Mouse (Mus musculus) liver, postnatal 0 days (tissue): ENCODE measurements at regions not wholly inside any gene's neighbourhood (a gene's known extent, or its start where the extent isn't known, plus 50 kb on each side); places are given as distances from the start of the nearest gene placed in this dataset.

Source experiments
- ATAC-seq: fragments of 200-750 bp; cut with Nextera tagmentation; 2 replicates; pipeline ENCODE4 v1.8.0; 2017; ENCODE audit warnings: mild to moderate bottlenecking, moderate library complexity
- DNase-seq: peaks from one replicate; pipeline ENCODE4 v3.0.0-alpha.2; 2016
- H3K27ac ChIP-seq: fragments of 300-500 bp; sonication (generic); 2 replicates; pipeline ENCODE4 v1.5.1; 2014; ENCODE audit warnings: antibody characterized with exemption, moderate library complexity, mild to moderate bottlenecking, low read depth
- H3K27me3 ChIP-seq: fragments of 300-500 bp; sonication (generic); 2 replicates; pipeline ENCODE4 v1.6.1; 2014; ENCODE audit warnings: low read length, control low read depth, mixed read lengths; ENCODE audit not compliant: insufficient read depth
- H3K36me3 ChIP-seq: fragments of 300-500 bp; sonication (generic); replicated peaks from 2 replicates; pipeline ENCODE4 v1.6.1; 2014; ENCODE audit warnings: mild to moderate bottlenecking, control low read depth, low read length, moderate library complexity, mixed read lengths; ENCODE audit not compliant: insufficient read depth
- H3K4me1 ChIP-seq: fragments of 300-500 bp; sonication (generic); 2 replicates; pipeline ENCODE4 v1.6.1; 2014; ENCODE audit warnings: antibody characterized with exemption, mild to moderate bottlenecking, control low read depth; ENCODE audit not compliant: insufficient read depth
- H3K4me2 ChIP-seq: fragments of 300-500 bp; sonication (generic); 2 replicates; pipeline ENCODE4 v1.6.1; 2014; ENCODE audit warnings: low read depth, mild to moderate bottlenecking, low read length, moderate library complexity, mixed read lengths
- H3K4me3 ChIP-seq: fragments of 300-500 bp; sonication (generic); 2 replicates; pipeline ENCODE4 v1.5.1; 2014; ENCODE audit warnings: low read depth, low read length
- H3K9ac ChIP-seq: fragments of 300-500 bp; sonication (generic); replicated peaks from 2 replicates; pipeline ENCODE4 v1.6.1; 2014; ENCODE audit warnings: mild to moderate bottlenecking, moderate library complexity
- H3K9me3 ChIP-seq: fragments of 300-500 bp; sonication (generic); 2 replicates; pipeline ENCODE4 v1.6.1; 2016; ENCODE audit warnings: mild to moderate bottlenecking, control low read depth, low read length, mixed read lengths
- CTCF ChIP-seq: sonication (generic); IDR thresholded peaks from 2 replicates; pipeline ENCODE4 v1.5.1; 2016; ENCODE audit warnings: antibody characterized with exemption, low read depth
- EP300 ChIP-seq: IDR thresholded peaks from 2 replicates; pipeline ENCODE4 v1.6.1; 2016; ENCODE audit warnings: antibody characterized with exemption, low read depth, mild to moderate bottlenecking
- WGBS: fragments of 180-500 bp; shearing (Covaris S2); extraction: QIAGEN DNeasy Blood & Tissue Kit; methylation state at CpG from one replicate; pipeline ENCODE4 v1.1.7; 2014; ENCODE audit not compliant: insufficient replicate concordance; 5-methylcytosine and 5-hydroxymethylcytosine counted together

- Histone ChIP-seq H3K4me2 (no peak overlapping the region), H3K9me3 (no peaks in the 10 kb centered on the region), H3K9ac (no peak overlapping the region), H3K36me3 (no peaks in the 10 kb centered on the region), H3K4me3 (no peak overlapping the region), H3K27ac (no peak overlapping the region), H3K27me3 (no peaks in the 10 kb centered on the region), H3K4me1 (no peaks in the 10 kb centered on the region)
- TF ChIP-seq EP300 (no peak), CTCF (no peak)
- ATAC-seq (no peak), DNase-seq (no peak)
- 54% methylated on average over 1 of the region's 1 CpGs for WGBS
These were observed 359.5 kb upstream of the Olfm3 start for GRCm38 (mm10) chr3:114544353-114544752.

DNA sequence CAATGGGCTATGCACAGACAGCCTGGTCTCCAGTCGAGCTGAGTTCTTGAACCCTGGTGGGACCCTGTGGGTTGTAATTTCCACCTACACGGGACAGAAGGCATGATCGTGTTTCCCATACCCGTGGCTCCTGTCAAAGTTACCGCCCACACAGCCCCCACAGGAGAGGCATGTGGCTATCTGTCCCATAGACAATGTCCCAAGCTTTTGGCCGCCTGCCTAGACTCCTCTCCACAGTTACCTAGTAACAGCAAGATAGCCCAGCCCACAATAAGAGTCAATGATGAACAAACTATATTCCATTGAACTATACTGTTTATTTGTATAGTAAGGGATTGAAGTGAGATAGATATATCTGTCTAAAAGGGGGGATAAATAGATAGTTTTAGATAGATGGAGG lies 356.7 kb upstream of the Olfm3 start:
- no peak overlapping the region for H3K9ac ChIP-seq
- H3K4me2 ChIP-seq: no peak overlapping the region
- H3K36me3 ChIP-seq: no peaks in the 10 kb centered on the region
- H3K27ac ChIP-seq: no peak overlapping the region
- no peak for DNase-seq
- no peaks in the 10 kb centered on the region for H3K9me3 ChIP-seq
- no peaks in the 10 kb centered on the region for H3K4me1 ChIP-seq
- no peak overlapping the region for H3K4me3 ChIP-seq
- WGBS: 69% methylated on average over 6 of the region's 6 CpGs
- ATAC-seq: no peak
- no peaks in the 10 kb centered on the region for H3K27me3 ChIP-seq
- no peak for TF ChIP-seq CTCF

DNA sequence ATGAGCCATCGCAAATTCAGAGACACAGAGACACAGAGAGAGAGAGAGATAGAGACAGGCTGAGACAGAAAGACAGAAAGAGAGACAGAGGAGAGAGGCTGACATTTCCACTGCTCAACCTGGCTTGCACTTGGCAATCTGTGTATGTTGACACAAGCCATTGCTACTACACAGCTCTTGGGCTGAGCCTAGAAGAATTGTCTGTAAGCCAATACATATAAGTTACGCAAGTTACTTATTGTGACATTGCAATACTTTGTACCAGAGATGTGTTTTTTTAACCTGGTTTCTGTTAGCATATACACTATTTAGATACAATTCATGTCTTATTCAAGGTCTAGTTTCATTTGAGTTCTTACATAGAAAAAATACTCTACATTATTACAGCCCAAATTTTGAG lies 332.9 kb upstream of the Olfm3 start:
- H3K9ac ChIP-seq: no peak overlapping the region
- 77% methylated on average over 2 of the region's 2 CpGs for WGBS
- peak; percentile 13 for DNase-seq
- no peaks in the 10 kb centered on the region for H3K9me3 ChIP-seq
- H3K36me3 ChIP-seq: no peaks in the 10 kb centered on the region
- no peaks in the 10 kb centered on the region for H3K4me1 ChIP-seq
- H3K4me2 ChIP-seq: no peak overlapping the region
- H3K4me3 ChIP-seq: no peak overlapping the region
- no peak overlapping the region for H3K27ac ChIP-seq
- H3K27me3 ChIP-seq: no peaks in the 10 kb centered on the region
- peak; percentile 96 for ATAC-seq
- TF ChIP-seq CTCF: no peak
- TF ChIP-seq EP300: no peak
